ENCODE assay signal across 8 mouse cellular contexts in the genomic region with DNA sequence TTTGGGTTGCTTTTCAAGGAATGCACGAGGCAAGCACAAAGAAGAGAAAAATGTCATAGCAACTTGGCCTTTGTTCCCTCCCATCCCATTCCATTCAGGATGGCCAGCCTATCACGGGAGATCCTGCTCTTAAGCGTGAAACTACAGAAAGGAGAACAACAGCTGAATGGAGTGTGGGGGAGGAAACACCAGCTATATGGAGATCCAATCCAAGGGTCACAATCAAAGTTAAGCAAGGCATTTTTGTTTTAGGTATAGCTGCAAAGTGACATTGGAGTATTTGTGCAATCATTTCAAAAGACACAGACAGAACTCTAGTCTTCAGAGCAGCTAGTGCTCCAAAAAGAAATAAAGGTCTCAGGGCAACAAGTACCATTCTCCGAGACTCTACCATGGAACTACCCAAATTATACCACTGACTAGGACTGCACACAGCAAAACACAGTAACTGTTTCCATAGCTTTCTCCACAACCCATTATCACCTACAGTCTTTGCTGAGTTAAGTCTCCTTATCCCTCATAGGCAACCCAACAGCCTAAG. TPM values are rescaled to one million over a fixed set of nuclear protein-coding genes. Genes with fewer than 3 reads are reported as not detected.
DNase-seq lines count a peak whose midpoint lies in the region; ATAC-seq and TF ChIP-seq lines count a peak whose summit lies in the region.

No protein-coding gene starts in this region.

- H3K4me2 ChIP-seq in embryonic facial prominence, embryonic 12.5 days (replicated peaks) = peak overlapping the region; percentile 84
- H3K4me2 ChIP-seq in intestine, postnatal 0 days (replicated peaks; ENCODE audit: low read depth) = peak overlapping the region; percentile 75
- H3K4me2 ChIP-seq in myocyte (ENCODE audit: low read depth) = peak overlapping the region; percentile 89

- no peak for ATAC-seq in embryonic facial prominence, embryonic 12.5 days (ENCODE audit: insufficient number of reproducible peaks, insufficient read depth, low FRiP score, low TSS enrichment)
- ATAC-seq in intestine, postnatal 0 days = no peak

- no peaks in the 10 kb centered on the region for H3K36me3 ChIP-seq in liver, adult 2 months (ENCODE audit: control insufficient read depth, insufficient read depth, low read length)
- H3K36me3 ChIP-seq in embryonic facial prominence, embryonic 12.5 days = no peaks in the 10 kb centered on the region
- H3K36me3 ChIP-seq in intestine, postnatal 0 days (ENCODE audit: control insufficient read depth, insufficient read depth) = no peaks in the 10 kb centered on the region
- H3K36me3 ChIP-seq in myocyte (ENCODE audit: control insufficient read depth, insufficient read depth) = no peaks in the 10 kb centered on the region

- H3K4me1 ChIP-seq in liver, adult 2 months (ENCODE audit: control insufficient read depth, insufficient read depth, low read length) = peaks cover 27% of the 10 kb centered on the region
- H3K4me1 ChIP-seq in embryonic facial prominence, embryonic 12.5 days = peaks cover 30% of the 10 kb centered on the region
- 0 out of 2 replicates have a peak, but pooled peaks cover 8% of the 10 kb centered on the region for H3K4me1 ChIP-seq in intestine, postnatal 0 days (replicated peaks; ENCODE audit: control insufficient read depth, insufficient read depth, low read length)

- H3K27me3 ChIP-seq in liver, adult 2 months (ENCODE audit: control insufficient read depth, insufficient read depth, low read length) = no peaks in the 10 kb centered on the region
- H3K27me3 ChIP-seq in embryonic facial prominence, embryonic 12.5 days = no peaks in the 10 kb centered on the region
- H3K27me3 ChIP-seq in intestine, postnatal 0 days (replicated peaks; ENCODE audit: control insufficient read depth, insufficient read depth, low read length) = no peaks in the 10 kb centered on the region
- H3K27me3 ChIP-seq in myocyte (ENCODE audit: control insufficient read depth, insufficient read depth, insufficient read length) = no peaks in the 10 kb centered on the region

- no peak overlapping the region for H3K9ac ChIP-seq in liver, adult 2 months (ENCODE audit: low read depth, low read length)
- H3K9ac ChIP-seq in embryonic facial prominence, embryonic 12.5 days = no peak overlapping the region
- peak overlapping the region; percentile 100; the same call in 1 of the 2 replicates for H3K9ac ChIP-seq in intestine, postnatal 0 days (ENCODE audit: low read depth, low read length)

- peaks cover 48% of the 10 kb centered on the region for H3K79me2 ChIP-seq in liver, adult 2 months (ENCODE audit: control insufficient read depth, insufficient read depth, low read length)
- peaks cover 69% of the 10 kb centered on the region for H3K79me2 ChIP-seq in myocyte (ENCODE audit: control insufficient read depth, insufficient read depth)

- H3K9me3 ChIP-seq in embryonic facial prominence, embryonic 12.5 days = no peaks in the 10 kb centered on the region
- H3K9me3 ChIP-seq in intestine, postnatal 0 days (ENCODE audit: control insufficient read depth) = no peaks in the 10 kb centered on the region

- TF ChIP-seq POLR2A in liver, adult 2 months (IDR thresholded peaks at IDR 0.05; ENCODE audit: extremely low read depth, insufficient read depth, low read length) = no peak
- TF ChIP-seq POLR2A in myocyte (IDR thresholded peaks at IDR 0.05; ENCODE audit: insufficient read length, low read depth) = no peak

- TF ChIP-seq CTCF in liver, adult 2 months (IDR thresholded peaks at IDR 0.05; ENCODE audit: low read depth, low read length) = no peak
- no peak for TF ChIP-seq CTCF in intestine, postnatal 0 days (IDR thresholded peaks at IDR 0.05; ENCODE audit: low read depth)

- H3K4me3 ChIP-seq in liver, adult 2 months (ENCODE audit: insufficient read depth, low read depth, low read length) = no peak overlapping the region
- H3K4me3 ChIP-seq in embryonic facial prominence, embryonic 12.5 days = peak overlapping the region; percentile 99
- peak overlapping the region; percentile 92 for H3K4me3 ChIP-seq in intestine, postnatal 0 days (ENCODE audit: low read depth, low read length)
- H3K4me3 ChIP-seq in myocyte = peak overlapping the region; percentile 56

- peak; percentile 61 for DNase-seq in liver, adult 2 months (ENCODE audit: extremely low read depth, low read depth, low spot score)
- no peak for DNase-seq in liver
- DNase-seq in urinary bladder, postnatal 14 days (ENCODE audit: low spot score) = no peak
- no peak for DNase-seq in adrenal gland, postnatal 25 days
- DNase-seq in adrenal gland, adult 8-10 months = no peak

- 10% methylated on average over 4 of the region's 4 CpGs for whole genome bisulfite sequencing in liver, adult 2 months
- 22% methylated on average over 4 of the region's 4 CpGs for WGBS in embryonic facial prominence, embryonic 12.5 days
- WGBS in intestine, postnatal 0 days = 13% methylated on average over 4 of the region's 4 CpGs

- no peak overlapping the region for H3ac ChIP-seq in myocyte (ENCODE audit: control insufficient read depth, insufficient read length)

- H3K27ac ChIP-seq in liver, adult 2 months (replicated peaks; ENCODE audit: insufficient read depth, low read depth, low read length) = no peak overlapping the region
- peak overlapping the region; percentile 98; the same call in 1 of the 2 replicates for H3K27ac ChIP-seq in embryonic facial prominence, embryonic 12.5 days
- H3K27ac ChIP-seq in intestine, postnatal 0 days (ENCODE audit: low read depth, low read length) = peak overlapping the region; percentile 99

TF ChIP-seq in myocyte, 11 proteins besides CTCF, POLR2A, EP300 and RAD21:
- TF ChIP-seq E2F4 (IDR thresholded peaks at IDR 0.05; ENCODE audit: insufficient read depth) (no peak), MYOG (IDR thresholded peaks at IDR 0.05; ENCODE audit: control insufficient read depth in 1 of 3, insufficient read depth in 1 of 3, insufficient read length in 2 of 3, low read depth in 2 of 3) (peak in 1 of 3 experiments; percentile 4), MYOD1 (IDR thresholded peaks at IDR 0.05; ENCODE audit: control insufficient read depth in 1 of 3, insufficient read length in 2 of 3, low read depth in 2 of 3) (peak in 2 of 3 experiments; percentile 24 to 37)

RNA-seq across cellular contexts. Expression of gene Ankrd11, which starts 1.9 kb away (rescaled TPM):
- 22.1 and 28.0 TPM in 2 replicates for total RNA-seq in liver, adult 2 months (2014; rRNA removed)
- polyA plus RNA-seq in liver, adult 2 months (2012; rRNA removed) = 22.7 and 28.3 TPM in 2 replicates
- polyA plus RNA-seq in embryonic facial prominence, embryonic 12.5 days (2016; fragmentation: Nextera tagmentation; extraction: Ambion mirVana) = 73.1 and 102 TPM in 2 replicates
- polyA plus RNA-seq in intestine, postnatal 0 days (2015; fragmentation: Nextera tagmentation; extraction: Ambion mirVana) = 41.2 and 47.9 TPM in 2 replicates
- polyA plus RNA-seq in myocyte (2012; fragmentation: generic; extraction: Trizol) = 56.4 TPM
- 111 TPM in 2 replicates for total RNA-seq in adrenal gland, postnatal 25 days (2021)
- 100 to 1,000 TPM in 2 of 4 experiments, 10 to 100 TPM in 2; 85.8 to 116 (median 97.7) TPM for total RNA-seq in adrenal gland, adult 8-10 months (2022)

RNA-seq across cellular contexts. Expression of gene Spg7, which starts 22.6 kb away (rescaled TPM):
- 27.4 and 29.5 TPM in 2 replicates for total RNA-seq in liver, adult 2 months (2014; rRNA removed)
- 62.4 and 81.4 TPM in 2 replicates for polyA plus RNA-seq in liver, adult 2 months (2012; rRNA removed)
- 55.5 and 58.2 TPM in 2 replicates for polyA plus RNA-seq in embryonic facial prominence, embryonic 12.5 days (2016; fragmentation: Nextera tagmentation; extraction: Ambion mirVana)
- polyA plus RNA-seq in intestine, postnatal 0 days (2015; fragmentation: Nextera tagmentation; extraction: Ambion mirVana) = 44.7 and 46.1 TPM in 2 replicates
- polyA plus RNA-seq in myocyte (2012; fragmentation: generic; extraction: Trizol) = 83.4 TPM
- total RNA-seq in adrenal gland, postnatal 25 days (2021) = 91.5 and 97.5 TPM in 2 replicates
- total RNA-seq in adrenal gland, adult 8-10 months (2022) = 100 to 1,000 TPM in 1 of 4 experiments, 10 to 100 TPM in 3; 85.0 to 103 (median 86.7) TPM
